Mouse (Mus musculus): ENCODE data around the gene Hjurp. TPM values are rescaled to one million over a fixed set of nuclear protein-coding genes. Genes with fewer than 3 reads are reported as not detected.

Hjurp gene
- polyA plus RNA-seq, 1 experiment: 12.8 TPM

GRCm38 (mm10) chr1:88272851-88273250 is 4.6 kb downstream of the Hjurp start:
- peaks cover 5% of the 10 kb centered on the region for H3K4me1 ChIP-seq (ENCODE audit: control insufficient read depth, insufficient read depth, low read length)
- peaks cover 4% of the 10 kb centered on the region; the same call in 1 of the 2 replicates for H3K36me3 ChIP-seq (ENCODE audit: control insufficient read depth, insufficient read depth, low read length)
- TF ChIP-seq CTCF (conservative IDR thresholded peaks at IDR 0.05; ENCODE audit: insufficient read depth, insufficient read length, low read depth, low read length) (no peak), POLR2A (IDR thresholded peaks at IDR 0.05; ENCODE audit: low read depth, low read length) (no peak)
- WGBS: 62% methylated on average over 4 of the region's 4 CpGs
- H3K27me3 ChIP-seq (replicated peaks; ENCODE audit: control insufficient read depth, insufficient read depth, low read length): no peaks in the 10 kb centered on the region
- H3K27ac ChIP-seq (ENCODE audit: insufficient read depth, low read depth, low read length): no peak overlapping the region
- no peak overlapping the region for H3K4me3 ChIP-seq (ENCODE audit: insufficient read depth, low read depth, low read length)
- DNase-seq: no peak

- 90% methylated on average over 12 of the region's 12 CpGs for WGBS
- peaks cover 8% of the 10 kb centered on the region; the same call in 1 of the 2 replicates for H3K36me3 ChIP-seq (ENCODE audit: control insufficient read depth, insufficient read depth, low read length)
- TF ChIP-seq POLR2A (IDR thresholded peaks at IDR 0.05; ENCODE audit: low read depth, low read length) (no peak), CTCF (conservative IDR thresholded peaks at IDR 0.05; ENCODE audit: insufficient read depth, insufficient read length, low read depth, low read length) (no peak)
- H3K27me3 ChIP-seq (replicated peaks; ENCODE audit: control insufficient read depth, insufficient read depth, low read length): no peaks in the 10 kb centered on the region
- no peaks in the 10 kb centered on the region for H3K4me1 ChIP-seq (ENCODE audit: control insufficient read depth, insufficient read depth, low read length)
- H3K4me3 ChIP-seq (ENCODE audit: insufficient read depth, low read depth, low read length): no peak overlapping the region
- no peak overlapping the region for H3K27ac ChIP-seq (ENCODE audit: insufficient read depth, low read depth, low read length)
- DNase-seq: no peak
Measured at GRCm38 (mm10) chr1:88269539-88270309, 7.7 kb downstream of the Hjurp start.

DNA sequence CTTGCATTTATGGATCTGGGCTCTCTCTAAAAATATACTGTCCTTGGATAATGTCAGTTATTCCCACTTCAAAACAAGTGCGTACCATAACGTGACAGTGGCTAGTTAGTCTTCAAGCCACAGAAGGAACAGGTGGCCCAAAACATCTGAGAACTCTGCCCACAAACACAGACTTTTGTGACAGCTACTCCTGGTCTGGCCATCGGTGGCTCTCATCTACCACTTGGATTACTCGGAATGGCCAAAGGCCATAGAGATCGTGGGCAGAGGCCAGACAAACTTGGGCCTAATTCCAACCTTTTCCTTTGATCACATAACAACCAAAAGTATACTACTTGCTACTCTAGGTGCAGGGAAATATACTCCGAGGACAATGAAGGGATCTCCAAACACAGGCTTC is 9.4 kb downstream of the Hjurp start:
- Histone ChIP-seq H3K36me3 (ENCODE audit: control insufficient read depth, insufficient read depth, low read length) (peaks cover 8% of the 10 kb centered on the region; the same call in 1 of the 2 replicates), H3K4me1 (ENCODE audit: control insufficient read depth, insufficient read depth, low read length) (no peaks in the 10 kb centered on the region), H3K27me3 (replicated peaks; ENCODE audit: control insufficient read depth, insufficient read depth, low read length) (no peaks in the 10 kb centered on the region), H3K27ac (ENCODE audit: insufficient read depth, low read depth, low read length) (no peak overlapping the region), H3K4me3 (ENCODE audit: insufficient read depth, low read depth, low read length) (no peak overlapping the region)
- TF ChIP-seq POLR2A (IDR thresholded peaks at IDR 0.05; ENCODE audit: low read depth, low read length): no peak
- no peak for TF ChIP-seq CTCF (conservative IDR thresholded peaks at IDR 0.05; ENCODE audit: insufficient read depth, insufficient read length, low read depth, low read length)
- DNase-seq: no peak
- WGBS: 83% methylated on average over 6 of the region's 6 CpGs

GRCm38 (mm10) chr1:88267489-88267888 is 9.9 kb downstream of the Hjurp start:
- DNase-seq: no peak
- Histone ChIP-seq H3K4me3 (ENCODE audit: insufficient read depth, low read depth, low read length) (no peak overlapping the region), H3K27me3 (replicated peaks; ENCODE audit: control insufficient read depth, insufficient read depth, low read length) (no peaks in the 10 kb centered on the region), H3K36me3 (ENCODE audit: control insufficient read depth, insufficient read depth, low read length) (peaks cover 8% of the 10 kb centered on the region; the same call in 1 of the 2 replicates), H3K27ac (ENCODE audit: insufficient read depth, low read depth, low read length) (no peak overlapping the region), H3K4me1 (ENCODE audit: control insufficient read depth, insufficient read depth, low read length) (no peaks in the 10 kb centered on the region)
- TF ChIP-seq POLR2A (IDR thresholded peaks at IDR 0.05; ENCODE audit: low read depth, low read length): no peak
- no peak for TF ChIP-seq CTCF (conservative IDR thresholded peaks at IDR 0.05; ENCODE audit: insufficient read depth, insufficient read length, low read depth, low read length)
- WGBS: 90% methylated on average over 6 of the region's 6 CpGs

DNA sequence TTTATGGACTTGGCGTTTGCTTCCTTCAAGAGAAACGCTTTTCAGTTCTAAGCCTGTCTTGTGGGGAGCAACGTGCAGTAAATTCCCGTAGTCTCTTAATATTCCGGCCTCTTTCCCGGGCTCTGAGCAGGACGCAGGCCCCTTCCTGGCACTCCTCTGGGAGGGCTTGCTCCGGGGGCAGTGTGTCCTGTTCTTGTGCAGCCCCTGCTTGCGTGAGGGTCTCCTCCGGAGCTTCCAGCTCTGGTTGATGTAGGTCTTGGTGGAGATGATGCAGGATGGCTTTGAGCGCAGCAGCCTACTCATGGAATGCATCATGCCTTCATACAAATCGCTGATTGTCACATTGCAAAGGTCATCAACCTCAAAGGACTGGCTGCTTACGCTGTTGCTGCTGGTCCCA is 11.3 kb downstream of the Hjurp start:
- no peak for DNase-seq

DNA sequence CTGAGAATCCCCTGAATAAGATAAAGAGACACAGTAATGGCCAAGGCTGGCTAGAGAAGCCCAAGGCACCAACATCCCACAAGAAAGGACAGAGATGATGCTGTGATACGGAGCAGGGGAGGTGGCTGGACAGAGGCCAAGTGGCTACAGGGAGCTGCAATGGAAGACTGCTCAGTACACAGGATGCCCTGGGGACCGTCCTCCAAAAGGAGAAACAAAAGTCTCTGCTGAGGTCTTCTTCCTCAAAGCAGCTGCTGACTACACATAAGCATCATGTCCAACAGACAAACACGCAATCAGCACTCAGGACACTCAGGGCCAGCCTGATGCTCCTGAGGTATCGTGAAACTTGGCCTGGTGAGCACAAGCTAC is 12.6 kb downstream of the Hjurp start:
- DNase-seq: no peak
- 75% methylated on average over 4 of the region's 4 CpGs for WGBS
- H3K4me1 ChIP-seq (ENCODE audit: control insufficient read depth, insufficient read depth, low read length): no peaks in the 10 kb centered on the region; the same call in 1 of the 2 replicates
- H3K27me3 ChIP-seq (replicated peaks; ENCODE audit: control insufficient read depth, insufficient read depth, low read length): no peaks in the 10 kb centered on the region
- H3K36me3 ChIP-seq (ENCODE audit: control insufficient read depth, insufficient read depth, low read length): peaks cover 8% of the 10 kb centered on the region; the same call in 1 of the 2 replicates
- H3K27ac ChIP-seq (ENCODE audit: insufficient read depth, low read depth, low read length): no peak overlapping the region
- TF ChIP-seq POLR2A (IDR thresholded peaks at IDR 0.05; ENCODE audit: low read depth, low read length) (no peak), CTCF (conservative IDR thresholded peaks at IDR 0.05; ENCODE audit: insufficient read depth, insufficient read length, low read depth, low read length) (no peak)
- no peak overlapping the region for H3K4me3 ChIP-seq (ENCODE audit: insufficient read depth, low read depth, low read length)

More for the DNA sequence above, 11.3 kb downstream of the Hjurp start:
- no peaks in the 10 kb centered on the region for H3K27me3 ChIP-seq (replicated peaks; ENCODE audit: control insufficient read depth, insufficient read depth, low read length)
- H3K4me3 ChIP-seq (ENCODE audit: insufficient read depth, low read depth, low read length): no peak overlapping the region
- no peak for TF ChIP-seq POLR2A (IDR thresholded peaks at IDR 0.05; ENCODE audit: low read depth, low read length)
- peaks cover 8% of the 10 kb centered on the region; the same call in 1 of the 2 replicates for H3K36me3 ChIP-seq (ENCODE audit: control insufficient read depth, insufficient read depth, low read length)
- WGBS: 85% methylated on average over 13 of the region's 13 CpGs
- no peaks in the 10 kb centered on the region for H3K4me1 ChIP-seq (ENCODE audit: control insufficient read depth, insufficient read depth, low read length)
- no peak overlapping the region for H3K27ac ChIP-seq (ENCODE audit: insufficient read depth, low read depth, low read length)

GRCm38 (mm10) chr1:88264237-88264868 is 13.1 kb downstream of the Hjurp start:
- no peak overlapping the region for H3K4me3 ChIP-seq (ENCODE audit: insufficient read depth, low read depth, low read length)
- no peaks in the 10 kb centered on the region; the same call in 1 of the 2 replicates for H3K4me1 ChIP-seq (ENCODE audit: control insufficient read depth, insufficient read depth, low read length)
- peaks cover 5% of the 10 kb centered on the region; the same call in 1 of the 2 replicates for H3K36me3 ChIP-seq (ENCODE audit: control insufficient read depth, insufficient read depth, low read length)
- 80% methylated on average over 7 of the region's 7 CpGs for WGBS
- no peak for DNase-seq
- TF ChIP-seq CTCF (conservative IDR thresholded peaks at IDR 0.05; ENCODE audit: insufficient read depth, insufficient read length, low read depth, low read length) (no peak), POLR2A (IDR thresholded peaks at IDR 0.05; ENCODE audit: low read depth, low read length) (no peak)
- H3K27ac ChIP-seq (ENCODE audit: insufficient read depth, low read depth, low read length): no peak overlapping the region
- H3K27me3 ChIP-seq (replicated peaks; ENCODE audit: control insufficient read depth, insufficient read depth, low read length): no peaks in the 10 kb centered on the region

All from kidney, adult 2 months (tissue).